Mouse (Mus musculus) spleen, postnatal 10 days (tissue): Measurements from ENCODE around the gene Coq8b.

ENCODE experiments used
- DNase-seq, 2 experiments: peaks; one replicate each; pipeline ENCODE4 v3.0.0; 2021 to 2022; ENCODE audit warnings: low spot score in 2 of 2

Gene Coq8b

GRCm38 (mm10) chr7:27228865-27229264 is 4.0 kb upstream of the Coq8b start:
- no peak for DNase-seq

- DNase-seq: peak in 1 of 2 experiments; percentile 34
Measured at GRCm38 (mm10) chr7:27230781-27231180, 2.0 kb upstream of the Coq8b start.

- no peak for DNase-seq
Measured at GRCm38 (mm10) chr7:27231693-27232331, 1.0 kb upstream of the Coq8b start.

- no peak for DNase-seq
Measured at GRCm38 (mm10) chr7:27233300-27233699, 477 bp downstream of the Coq8b start.

GRCm38 (mm10) chr7:27235726-27236125 is 2.9 kb downstream of the Coq8b start:
- no peak for DNase-seq

- DNase-seq: no peak
Measured at GRCm38 (mm10) chr7:27237527-27237926, 4.7 kb downstream of the Coq8b start.

- no peak for DNase-seq
Measured at GRCm38 (mm10) chr7:27238568-27238967, 5.7 kb downstream of the Coq8b start.

- no peak for DNase-seq
Measured at GRCm38 (mm10) chr7:27243211-27243610, 10.4 kb downstream of the Coq8b start.

- DNase-seq: peak in 1 of 2 experiments; percentile 64
Measured at GRCm38 (mm10) chr7:27244088-27244487, 11.3 kb downstream of the Coq8b start.

- DNase-seq: peak in 1 of 2 experiments; percentile 62
Measured at GRCm38 (mm10) chr7:27249146-27249545, 16.3 kb downstream of the Coq8b start.

- DNase-seq: no peak
Measured at GRCm38 (mm10) chr7:27249928-27250327, 17.1 kb downstream of the Coq8b start.

GRCm38 (mm10) chr7:27251946-27252345 is 19.1 kb downstream of the Coq8b start:
- no peak for DNase-seq

- peak in 1 of 2 experiments; percentile 37 for DNase-seq
Measured at GRCm38 (mm10) chr7:27255721-27256120, 22.9 kb downstream of the Coq8b start.

- DNase-seq: peak in 1 of 2 experiments; percentile 44
Measured at GRCm38 (mm10) chr7:27257046-27257851, 24.4 kb downstream of the Coq8b start.

GRCm38 (mm10) chr7:27257852-27258204 is 25.0 kb downstream of the Coq8b start:
- DNase-seq: no peak

- DNase-seq: peak; percentile 91 to 97
Measured at GRCm38 (mm10) chr7:27258205-27258899, 25.5 kb downstream of the Coq8b start, which contains the start of gene Numbl. Numbl (plus strand) TSS chr7:27258433.

- no peak for DNase-seq
Measured at GRCm38 (mm10) chr7:27259271-27259721, 26.5 kb downstream of the Coq8b start.

GRCm38 (mm10) chr7:27259771-27260170 is 26.9 kb downstream of the Coq8b start:
- no peak for DNase-seq

GRCm38 (mm10) chr7:27260856-27261255 is 28.0 kb downstream of the Coq8b start:
- no peak for DNase-seq

GRCm38 (mm10) chr7:27261888-27262287 is 29.1 kb downstream of the Coq8b start:
- DNase-seq: no peak

GRCm38 (mm10) chr7:27264761-27265160 is 31.9 kb downstream of the Coq8b start:
- no peak for DNase-seq

GRCm38 (mm10) chr7:27266515-27267128 is 33.8 kb downstream of the Coq8b start:
- no peak for DNase-seq
